Mouse (Mus musculus): ENCODE results near the gene Ntmt1. TPM values are rescaled to one million over a fixed set of nuclear protein-coding genes. Genes with fewer than 3 reads are reported as not detected.

Gene Ntmt1
- polyA plus RNA-seq, 1 experiment from 2014 or later: 80.0 TPM

GRCm38 (mm10) chr2:30809503-30809902 is 1.9 kb downstream of the Ntmt1 start:
- H3K4me2 ChIP-seq (ENCODE audit: low read depth, low read length): peak overlapping the region; percentile 26; the same call in 1 of the 2 replicates
- H3K4me3 ChIP-seq (replicated peaks; ENCODE audit: low read length): 0 out of 2 replicates have a peak overlapping the region, but pooled peaks have one; percentile 12
- peaks cover 10% of the 10 kb centered on the region; the same call in 1 of the 2 replicates for H3K4me1 ChIP-seq (ENCODE audit: control insufficient read depth, insufficient read depth, low read length)
- no peaks in the 10 kb centered on the region for H3K27me3 ChIP-seq (ENCODE audit: control insufficient read depth, insufficient read depth, low read length)
- H3K9ac ChIP-seq (ENCODE audit: low read length): peak overlapping the region; percentile 31; the same call in 1 of the 2 replicates
- H3K9me3 ChIP-seq (replicated peaks; ENCODE audit: control insufficient read depth, low read length): no peaks in the 10 kb centered on the region
- no peak for ATAC-seq (ENCODE audit: insufficient read depth, low FRiP score)
- 54% methylated on average over 5 of the region's 5 CpGs for WGBS
- H3K36me3 ChIP-seq (ENCODE audit: control insufficient read depth, insufficient read depth, low read length): peaks cover 6% of the 10 kb centered on the region; the same call in 1 of the 2 replicates
- no peak overlapping the region for H3K27ac ChIP-seq (ENCODE audit: low read length)

GRCm38 (mm10) chr2:30810573-30810972 is 2.9 kb downstream of the Ntmt1 start:
- H3K36me3 ChIP-seq (ENCODE audit: control insufficient read depth, insufficient read depth, low read length): peaks cover 9% of the 10 kb centered on the region; the same call in 1 of the 2 replicates
- no peak overlapping the region for H3K4me2 ChIP-seq (ENCODE audit: low read depth, low read length)
- no peak for ATAC-seq (ENCODE audit: insufficient read depth, low FRiP score)
- no peak overlapping the region for H3K4me3 ChIP-seq (replicated peaks; ENCODE audit: low read length)
- H3K27ac ChIP-seq (ENCODE audit: low read length): no peak overlapping the region
- H3K9ac ChIP-seq (ENCODE audit: low read length): peak overlapping the region; percentile 28; the same call in 1 of the 2 replicates
- H3K9me3 ChIP-seq (replicated peaks; ENCODE audit: control insufficient read depth, low read length): no peaks in the 10 kb centered on the region
- H3K4me1 ChIP-seq (ENCODE audit: control insufficient read depth, insufficient read depth, low read length): peaks cover 10% of the 10 kb centered on the region; the same call in 1 of the 2 replicates
- 80% methylated on average over 7 of the region's 7 CpGs for WGBS
- no peaks in the 10 kb centered on the region for H3K27me3 ChIP-seq (ENCODE audit: control insufficient read depth, insufficient read depth, low read length)

GRCm38 (mm10) chr2:30816383-30816782 is 8.8 kb downstream of the Ntmt1 start:
- WGBS: 91% methylated on average over 1 of the region's 1 CpGs
- no peak overlapping the region for H3K27ac ChIP-seq (ENCODE audit: low read length)

GRCm38 (mm10) chr2:30819873-30820272 is 12.2 kb downstream of the Ntmt1 start:
- Histone ChIP-seq H3K27ac (ENCODE audit: low read length) (no peak overlapping the region), H3K27me3 (ENCODE audit: control insufficient read depth, insufficient read depth, low read length) (no peaks in the 10 kb centered on the region), H3K4me2 (ENCODE audit: low read depth, low read length) (no peak overlapping the region), H3K4me1 (ENCODE audit: control insufficient read depth, insufficient read depth, low read length) (peaks cover 14% of the 10 kb centered on the region), H3K4me3 (replicated peaks; ENCODE audit: low read length) (no peak overlapping the region), H3K9me3 (replicated peaks; ENCODE audit: control insufficient read depth, low read length) (peaks cover 5% of the 10 kb centered on the region; the same call in 1 of the 2 replicates), H3K9ac (ENCODE audit: low read length) (no peak overlapping the region), H3K36me3 (ENCODE audit: control insufficient read depth, insufficient read depth, low read length) (peaks cover 57% of the 10 kb centered on the region)
- no peak for ATAC-seq (ENCODE audit: insufficient read depth, low FRiP score)
- 92% methylated on average over 5 of the region's 5 CpGs for WGBS

More at GRCm38 (mm10) chr2:30816383-30816782, 8.8 kb downstream of the Ntmt1 start:
- Histone ChIP-seq H3K9ac (ENCODE audit: low read length) (no peak overlapping the region), H3K4me3 (replicated peaks; ENCODE audit: low read length) (no peak overlapping the region), H3K27me3 (ENCODE audit: control insufficient read depth, insufficient read depth, low read length) (no peaks in the 10 kb centered on the region), H3K4me1 (ENCODE audit: control insufficient read depth, insufficient read depth, low read length) (no peaks in the 10 kb centered on the region), H3K36me3 (ENCODE audit: control insufficient read depth, insufficient read depth, low read length) (peaks cover 35% of the 10 kb centered on the region), H3K9me3 (replicated peaks; ENCODE audit: control insufficient read depth, low read length) (peaks cover 5% of the 10 kb centered on the region; the same call in 1 of the 2 replicates), H3K4me2 (ENCODE audit: low read depth, low read length) (no peak overlapping the region)
- ATAC-seq (ENCODE audit: insufficient read depth, low FRiP score): no peak

GRCm38 (mm10) chr2:30821073-30821472 is 13.4 kb downstream of the Ntmt1 start:
- no peak overlapping the region for H3K4me3 ChIP-seq (replicated peaks; ENCODE audit: low read length)
- peaks cover 14% of the 10 kb centered on the region for H3K4me1 ChIP-seq (ENCODE audit: control insufficient read depth, insufficient read depth, low read length)
- no peak overlapping the region for H3K9ac ChIP-seq (ENCODE audit: low read length)
- H3K9me3 ChIP-seq (replicated peaks; ENCODE audit: control insufficient read depth, low read length): peaks cover 5% of the 10 kb centered on the region; the same call in 1 of the 2 replicates
- H3K27me3 ChIP-seq (ENCODE audit: control insufficient read depth, insufficient read depth, low read length): no peaks in the 10 kb centered on the region
- ATAC-seq (ENCODE audit: insufficient read depth, low FRiP score): no peak
- no peak overlapping the region for H3K4me2 ChIP-seq (ENCODE audit: low read depth, low read length)
- H3K36me3 ChIP-seq (ENCODE audit: control insufficient read depth, insufficient read depth, low read length): peaks cover 51% of the 10 kb centered on the region
- no peak overlapping the region for H3K27ac ChIP-seq (ENCODE audit: low read length)
- 97% methylated on average over 3 of the region's 3 CpGs for WGBS

GRCm38 (mm10) chr2:30822460-30822859 is 14.8 kb downstream of the Ntmt1 start:
- Histone ChIP-seq H3K27ac (ENCODE audit: low read length) (peak overlapping the region; percentile 76), H3K9ac (ENCODE audit: low read length) (no peak overlapping the region), H3K9me3 (replicated peaks; ENCODE audit: control insufficient read depth, low read length) (peaks cover 5% of the 10 kb centered on the region; the same call in 1 of the 2 replicates), H3K27me3 (ENCODE audit: control insufficient read depth, insufficient read depth, low read length) (no peaks in the 10 kb centered on the region), H3K36me3 (ENCODE audit: control insufficient read depth, insufficient read depth, low read length) (peaks cover 47% of the 10 kb centered on the region), H3K4me2 (ENCODE audit: low read depth, low read length) (no peak overlapping the region), H3K4me3 (replicated peaks; ENCODE audit: low read length) (no peak overlapping the region), H3K4me1 (ENCODE audit: control insufficient read depth, insufficient read depth, low read length) (peaks cover 24% of the 10 kb centered on the region)
- 87% methylated on average over 8 of the region's 8 CpGs for WGBS
- ATAC-seq (ENCODE audit: insufficient read depth, low FRiP score): no peak

GRCm38 (mm10) chr2:30823385-30824153 is 15.9 kb downstream of the Ntmt1 start:
- H3K9me3 ChIP-seq (replicated peaks; ENCODE audit: control insufficient read depth, low read length): peaks cover 5% of the 10 kb centered on the region; the same call in 1 of the 2 replicates
- peak overlapping the region; percentile 76 for H3K27ac ChIP-seq (ENCODE audit: low read length)
- ATAC-seq (ENCODE audit: insufficient read depth, low FRiP score): peak; percentile 78

GRCm38 (mm10) chr2:30826825-30827748 is 19.5 kb downstream of the Ntmt1 start:
- H3K27ac ChIP-seq (ENCODE audit: low read length): peak overlapping the region; percentile 71
- 29% methylated on average over 26 of the region's 26 CpGs for WGBS
- no peak for ATAC-seq (ENCODE audit: insufficient read depth, low FRiP score)

More at GRCm38 (mm10) chr2:30823385-30824153, 15.9 kb downstream of the Ntmt1 start:
- H3K9ac ChIP-seq (ENCODE audit: low read length): peak overlapping the region; percentile 35
- H3K4me3 ChIP-seq (replicated peaks; ENCODE audit: low read length): no peak overlapping the region
- peaks cover 26% of the 10 kb centered on the region for H3K4me1 ChIP-seq (ENCODE audit: control insufficient read depth, insufficient read depth, low read length)
- H3K27me3 ChIP-seq (ENCODE audit: control insufficient read depth, insufficient read depth, low read length): no peaks in the 10 kb centered on the region
- peaks cover 47% of the 10 kb centered on the region for H3K36me3 ChIP-seq (ENCODE audit: control insufficient read depth, insufficient read depth, low read length)
- H3K4me2 ChIP-seq (ENCODE audit: low read depth, low read length): no peak overlapping the region
- 58% methylated on average over 13 of the region's 13 CpGs for WGBS

More at GRCm38 (mm10) chr2:30826825-30827748, 19.5 kb downstream of the Ntmt1 start:
- H3K4me1 ChIP-seq (ENCODE audit: control insufficient read depth, insufficient read depth, low read length): peaks cover 26% of the 10 kb centered on the region
- H3K27me3 ChIP-seq (ENCODE audit: control insufficient read depth, insufficient read depth, low read length): no peaks in the 10 kb centered on the region
- H3K4me2 ChIP-seq (ENCODE audit: low read depth, low read length): peak overlapping the region; percentile 94
- peak overlapping the region; percentile 89 for H3K9ac ChIP-seq (ENCODE audit: low read length)
- H3K36me3 ChIP-seq (ENCODE audit: control insufficient read depth, insufficient read depth, low read length): peaks cover 26% of the 10 kb centered on the region
- peak overlapping the region; percentile 98 for H3K4me3 ChIP-seq (replicated peaks; ENCODE audit: low read length)
- no peaks in the 10 kb centered on the region for H3K9me3 ChIP-seq (replicated peaks; ENCODE audit: control insufficient read depth, low read length)
